Mouse (Mus musculus): ENCODE measurements around the gene Ptpn3.

- TF ChIP-seq CTCF (IDR thresholded peaks at IDR 0.05; ENCODE audit: extremely low read depth, insufficient read length, insufficient replicate concordance, low read depth, low read length) (no peak), POLR2A (IDR thresholded peaks at IDR 0.05; ENCODE audit: low read depth, low read length) (no peak)
Observed at GRCm38 (mm10) chr4:57231323-57231722, 70.3 kb downstream of the Ptpn3 start.
